Mouse (Mus musculus) ES-Bruce4 (cell line): ENCODE results near the gene Gad2.
"Not testable (repeated sequence)": the region's sequence is repeated elsewhere in the genome, so short reads cannot be mapped to it uniquely, and the experiment has no call there.

Experiments used
- CTCF ChIP-seq: IDR thresholded peaks from one replicate; pipeline ENCODE4 v1.8.1; 2011; ENCODE audit warnings: low read depth, low read length
- POLR2A ChIP-seq: IDR thresholded peaks from one replicate; pipeline ENCODE4 v1.8.1; 2011; ENCODE audit warnings: low read length; ENCODE audit not compliant: insufficient read depth

DNA sequence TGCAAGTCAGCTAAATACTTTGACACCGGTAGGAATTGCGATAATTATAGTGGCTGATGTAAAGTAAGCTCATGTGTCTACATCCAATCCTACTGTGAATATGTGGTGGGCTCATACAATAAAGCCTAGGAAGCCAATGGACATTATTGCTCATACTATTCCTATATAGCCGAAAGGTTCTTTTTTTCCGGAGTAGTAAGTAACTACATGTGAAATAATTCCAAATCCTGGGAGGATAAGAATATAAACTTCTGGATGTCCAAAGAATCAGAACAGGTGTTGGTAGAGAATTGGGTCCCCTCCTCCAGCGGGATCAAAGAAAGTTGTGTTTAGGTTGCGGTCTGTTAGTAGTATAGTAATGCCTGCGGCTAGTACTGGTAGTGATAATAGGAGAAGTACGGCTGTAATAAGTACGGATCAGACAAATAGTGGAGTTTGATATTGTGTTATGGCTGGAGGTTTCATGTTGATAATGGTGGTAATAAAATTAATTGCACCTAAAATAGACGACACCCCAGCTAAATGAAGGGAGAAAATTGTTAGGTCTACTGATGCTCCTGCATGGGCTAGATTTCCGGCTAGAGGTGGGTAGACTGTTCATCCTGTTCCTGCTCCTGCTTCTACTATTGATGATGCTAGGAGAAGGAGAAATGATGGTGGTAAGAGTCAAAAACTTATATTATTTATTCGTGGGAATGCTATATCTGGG lies 33.2 kb upstream of the Gad2 start:
- not testable (repeated sequence) for TF ChIP-seq POLR2A, CTCF
